Mouse (Mus musculus) liver, embryonic 16.5 days (tissue): Measurements from ENCODE around the gene Igdcc3. TPM values are rescaled to one million over a fixed set of nuclear protein-coding genes. Genes with fewer than 3 reads are reported as not detected.

Experiments
- ATAC-seq: fragments of 200-750 bp; cut with Nextera tagmentation; 2 replicates; pipeline ENCODE4 v1.8.0; 2017; ENCODE audit warnings: low read depth, mild to moderate bottlenecking, moderate number of reproducible peaks, moderate library complexity
- H3K27ac ChIP-seq: fragments of 300-500 bp; sonication (generic); 2 replicates; pipeline ENCODE4 v1.5.1; 2014; ENCODE audit warnings: mild to moderate bottlenecking, low read length
- H3K27me3 ChIP-seq: fragments of 300-500 bp; sonication (generic); 2 replicates; pipeline ENCODE4 v1.6.1; 2014; ENCODE audit warnings: low read depth, low read length, mixed read lengths; ENCODE audit not compliant: control insufficient read depth, insufficient read depth
- H3K36me3 ChIP-seq: fragments of 300-500 bp; sonication (generic); 2 replicates; pipeline ENCODE4 v1.6.1; 2014; ENCODE audit warnings: mild to moderate bottlenecking; ENCODE audit not compliant: control insufficient read depth, insufficient read depth
- H3K4me1 ChIP-seq: fragments of 300-500 bp; sonication (generic); 2 replicates; pipeline ENCODE4 v1.6.1; 2014; ENCODE audit warnings: low read depth, low read length, mixed read lengths; ENCODE audit not compliant: control insufficient read depth
- H3K4me2 ChIP-seq: fragments of 300-500 bp; sonication (generic); 2 replicates; pipeline ENCODE4 v1.6.1; 2014; ENCODE audit warnings: low read depth, low read length, mixed read lengths
- H3K4me3 ChIP-seq: fragments of 300-500 bp; sonication (generic); 2 replicates; pipeline ENCODE4 v1.5.1; 2014; ENCODE audit warnings: low read depth, mild to moderate bottlenecking, low read length
- H3K9ac ChIP-seq: fragments of 300-500 bp; sonication (generic); 2 replicates; pipeline ENCODE4 v1.6.1; 2014; ENCODE audit warnings: low read depth, low read length
- H3K9me3 ChIP-seq: fragments of 300-500 bp; sonication (generic); replicated peaks from 2 replicates; pipeline ENCODE4 v1.6.1; 2016; ENCODE audit warnings: low read length; ENCODE audit not compliant: control insufficient read depth
- WGBS: fragments of 180-500 bp; shearing (Covaris S2); extraction: QIAGEN DNeasy Blood & Tissue Kit; methylation state at CpG from one replicate; pipeline ENCODE4 v1.1.7; 2014; ENCODE audit not compliant: insufficient replicate concordance; 5-methylcytosine and 5-hydroxymethylcytosine counted together
- polyA plus RNA-seq: library from polyadenylated mRNA; unstranded; fragments of >200 nt; fragmentation: Nextera tagmentation; extraction: Ambion mirVana; gene quantifications from 2 replicates; pipeline ENCODE4 v1.2.1, GENCODE M21; 2015

Gene Igdcc3
- polyA plus RNA-seq, 1 experiment from 2014 or later = 0.04 TPM

DNA sequence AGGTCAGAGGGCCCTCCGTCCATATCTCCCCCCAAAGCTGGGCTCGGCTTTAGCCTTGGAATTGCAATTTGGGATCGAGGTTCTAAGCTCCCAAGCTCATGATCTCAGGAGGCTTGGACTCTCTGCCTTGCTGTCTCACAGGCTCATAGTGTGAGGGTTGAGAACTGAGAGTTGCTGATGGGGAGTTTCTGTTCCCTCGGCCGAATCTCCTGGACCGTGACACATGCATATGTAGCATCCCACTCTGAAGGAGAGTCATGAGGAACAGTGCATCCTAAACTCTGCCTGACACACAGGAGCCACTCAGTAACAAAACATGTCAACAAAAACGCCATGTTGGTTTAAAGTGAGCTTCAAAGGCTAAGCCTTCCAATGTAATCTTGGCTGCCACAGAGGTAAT lies 7.5 kb downstream of the Igdcc3 start:
- Histone ChIP-seq H3K27ac (no peak overlapping the region), H3K4me2 (no peak overlapping the region), H3K27me3 (peaks cover 10% of the 10 kb centered on the region), H3K9ac (no peak overlapping the region), H3K9me3 (no peaks in the 10 kb centered on the region), H3K36me3 (no peaks in the 10 kb centered on the region), H3K4me1 (no peaks in the 10 kb centered on the region; the same call in 1 of the 2 replicates), H3K4me3 (no peak overlapping the region)
- 64% methylated on average over 7 of the region's 7 CpGs for WGBS
- no peak for ATAC-seq

DNA sequence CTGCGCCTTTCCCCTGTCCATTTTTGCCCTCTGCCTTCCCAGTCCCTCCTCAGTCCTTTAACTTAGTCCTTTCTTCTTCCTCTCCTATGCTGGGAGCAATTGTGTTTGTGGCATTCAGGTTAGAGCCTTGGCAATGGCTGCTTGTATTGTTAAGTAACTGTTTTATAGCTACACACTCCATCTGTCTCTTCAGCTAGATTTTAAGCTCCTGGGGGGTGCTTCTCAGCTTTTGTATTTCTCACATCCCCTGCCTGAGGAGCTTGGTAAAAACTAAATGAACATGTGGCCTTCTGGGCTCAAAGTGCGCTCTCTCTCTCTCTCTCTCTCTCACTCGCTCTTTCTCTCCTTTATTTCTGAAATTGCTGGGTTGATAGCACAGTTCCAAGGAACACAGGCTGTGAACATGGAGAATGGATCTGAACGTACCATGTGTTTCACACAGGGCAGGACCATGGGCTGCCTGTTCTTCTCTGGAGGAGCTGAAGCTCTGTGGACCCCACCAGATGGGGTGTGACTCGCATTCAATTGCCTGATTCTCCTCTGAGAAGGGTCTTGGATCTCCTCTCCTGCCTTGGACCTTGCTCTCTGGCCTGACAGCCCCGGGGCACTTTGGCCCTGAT lies 11.8 kb downstream of the Igdcc3 start:
- WGBS = 53% methylated on average over 6 of the region's 6 CpGs
- Histone ChIP-seq H3K27me3 (peaks cover 11% of the 10 kb centered on the region), H3K9me3 (no peaks in the 10 kb centered on the region), H3K4me1 (no peaks in the 10 kb centered on the region; the same call in 1 of the 2 replicates), H3K9ac (no peak overlapping the region), H3K4me2 (no peak overlapping the region), H3K4me3 (no peak overlapping the region), H3K27ac (no peak overlapping the region), H3K36me3 (no peaks in the 10 kb centered on the region)
- no peak for ATAC-seq

DNA sequence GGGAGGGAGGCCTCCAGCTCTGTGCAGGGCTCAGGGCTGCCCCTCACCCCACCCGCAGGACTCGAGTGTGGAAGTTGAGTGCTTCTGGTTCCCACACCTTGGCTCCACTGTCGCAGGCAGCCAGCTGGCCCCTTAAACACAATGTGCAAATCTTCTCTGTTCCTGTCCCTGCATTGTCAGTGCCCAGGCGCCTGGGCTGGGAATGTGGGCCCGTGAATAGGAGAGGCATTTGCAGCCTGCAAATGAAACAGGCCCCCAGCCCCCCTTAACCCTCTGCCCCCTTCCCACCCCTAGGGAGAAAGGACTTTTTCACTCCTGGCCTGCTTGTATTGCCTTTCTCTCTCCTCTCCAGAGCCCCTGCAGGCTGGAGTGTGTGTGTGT lies 12.3 kb downstream of the Igdcc3 start:
- Histone ChIP-seq H3K4me1 (no peaks in the 10 kb centered on the region; the same call in 1 of the 2 replicates), H3K4me3 (no peak overlapping the region), H3K27ac (no peak overlapping the region), H3K9me3 (no peaks in the 10 kb centered on the region), H3K4me2 (no peak overlapping the region), H3K36me3 (no peaks in the 10 kb centered on the region), H3K27me3 (peaks cover 16% of the 10 kb centered on the region), H3K9ac (no peak overlapping the region)
- 30% methylated on average over 5 of the region's 5 CpGs for WGBS
- no peak for ATAC-seq

DNA sequence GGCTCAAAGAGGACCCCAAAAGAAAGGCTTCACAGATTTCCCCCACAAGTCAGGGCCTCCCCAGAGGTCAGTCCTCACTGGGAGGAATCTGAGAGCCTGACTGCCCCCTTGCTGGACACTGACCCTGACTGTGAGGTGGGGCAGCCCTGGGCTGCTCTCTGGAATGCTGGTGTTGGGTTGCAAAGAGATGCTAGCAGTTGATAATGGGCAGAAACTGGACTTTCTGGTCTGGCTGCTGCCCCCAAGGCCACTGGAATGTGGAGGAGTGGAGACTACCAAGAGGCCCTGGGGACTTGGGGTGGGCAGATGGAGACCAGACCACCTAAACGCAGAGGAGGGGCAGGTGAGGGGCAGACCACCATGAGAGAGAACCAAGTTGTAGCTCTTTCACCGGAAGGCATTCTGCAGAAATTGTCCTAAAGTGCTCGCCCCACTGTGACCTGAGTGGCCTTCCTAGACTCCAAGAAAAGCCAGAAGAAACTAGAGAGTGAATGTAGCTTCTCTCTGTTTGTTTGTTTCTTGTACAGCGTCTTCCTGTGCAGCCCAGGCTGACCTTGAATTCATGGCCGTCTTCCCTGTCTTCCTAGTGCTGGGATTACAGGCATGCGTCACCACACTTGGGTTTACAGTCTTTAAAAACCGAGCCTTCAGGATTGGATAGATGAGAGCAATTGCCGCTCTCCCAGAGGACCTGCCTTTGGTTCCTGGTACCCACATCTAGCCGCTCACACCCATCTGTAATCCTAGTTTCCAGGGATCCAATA lies 13.9 kb downstream of the Igdcc3 start:
- H3K4me3 ChIP-seq = no peak overlapping the region
- H3K4me1 ChIP-seq = no peaks in the 10 kb centered on the region; the same call in 1 of the 2 replicates
- no peaks in the 10 kb centered on the region for H3K9me3 ChIP-seq
- peaks cover 24% of the 10 kb centered on the region for H3K27me3 ChIP-seq
- WGBS = 59% methylated on average over 9 of the region's 9 CpGs
- no peak for ATAC-seq
- no peak overlapping the region for H3K27ac ChIP-seq
- H3K9ac ChIP-seq = no peak overlapping the region
- no peaks in the 10 kb centered on the region for H3K36me3 ChIP-seq
- H3K4me2 ChIP-seq = no peak overlapping the region

DNA sequence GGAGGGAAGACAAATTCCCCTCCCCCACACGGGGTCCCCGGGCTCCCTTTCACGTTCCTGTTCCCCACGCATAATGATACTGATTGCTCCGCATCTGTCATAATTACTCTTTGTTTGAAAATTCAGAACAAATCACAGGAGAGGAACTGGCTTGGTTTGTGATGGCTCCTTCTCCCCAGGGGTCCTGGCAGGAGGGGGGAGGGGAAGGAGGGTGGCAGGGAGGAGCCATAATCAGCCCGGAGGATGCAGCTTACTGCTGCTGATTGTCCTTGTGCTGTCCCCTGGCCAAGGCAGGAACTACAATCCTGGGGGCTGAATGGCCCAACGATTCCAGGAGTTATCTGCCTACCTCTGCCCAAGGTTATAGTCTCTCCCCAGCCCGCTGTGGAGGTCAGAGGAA lies 15.6 kb downstream of the Igdcc3 start:
- Histone ChIP-seq H3K36me3 (no peaks in the 10 kb centered on the region), H3K4me2 (no peak overlapping the region), H3K9ac (no peak overlapping the region), H3K9me3 (no peaks in the 10 kb centered on the region), H3K27ac (no peak overlapping the region), H3K4me1 (no peaks in the 10 kb centered on the region; the same call in 1 of the 2 replicates), H3K4me3 (no peak overlapping the region), H3K27me3 (peaks cover 41% of the 10 kb centered on the region)
- no peak for ATAC-seq
- WGBS = 8% methylated on average over 8 of the region's 8 CpGs

DNA sequence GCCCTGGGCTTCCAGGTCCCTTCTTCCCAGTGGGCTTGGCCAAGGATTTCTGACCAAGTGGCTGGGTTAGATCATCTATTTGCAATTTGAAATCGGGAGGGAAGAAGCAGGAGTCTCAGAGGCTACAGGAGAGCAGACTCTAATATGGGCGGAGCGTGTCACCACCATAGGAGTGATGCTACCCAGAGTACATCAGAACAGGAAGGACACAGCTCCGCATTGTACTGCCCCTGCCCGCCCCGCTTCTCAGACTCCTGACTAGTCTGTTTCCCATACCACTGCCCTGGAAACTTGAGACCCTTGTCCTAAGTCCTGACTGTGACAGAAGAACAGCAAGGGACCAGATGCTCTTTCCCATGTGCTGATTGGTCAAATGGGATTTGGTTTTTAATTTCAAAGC lies 16.6 kb downstream of the Igdcc3 start:
- H3K27ac ChIP-seq = no peak overlapping the region

DNA sequence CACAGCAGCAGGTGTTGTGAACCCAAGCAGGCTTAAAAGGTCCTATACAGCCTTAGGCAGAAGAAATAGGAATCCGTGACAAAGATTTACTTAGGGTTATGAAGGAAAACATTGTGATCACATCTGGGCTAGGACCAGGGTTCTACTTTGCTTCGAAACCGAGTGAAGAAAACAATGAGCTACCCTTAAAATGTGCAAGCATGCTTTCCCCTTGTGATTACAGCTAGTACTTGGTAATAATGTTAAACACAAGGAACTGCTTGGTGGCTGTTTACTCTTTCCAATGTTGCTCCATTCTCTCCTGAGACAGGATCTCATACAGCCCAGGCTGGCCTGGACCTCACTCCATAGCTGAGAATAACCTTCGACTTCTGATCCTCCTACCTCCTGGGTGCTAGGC lies 20.2 kb downstream of the Igdcc3 start:
- H3K9me3 ChIP-seq = no peaks in the 10 kb centered on the region
- ATAC-seq = no peak
- no peak overlapping the region for H3K4me3 ChIP-seq
- no peak overlapping the region for H3K9ac ChIP-seq
- no peak overlapping the region for H3K4me2 ChIP-seq
- no peaks in the 10 kb centered on the region for H3K36me3 ChIP-seq
- WGBS = 46% methylated on average over 4 of the region's 4 CpGs
- peaks cover 69% of the 10 kb centered on the region for H3K27me3 ChIP-seq
- H3K27ac ChIP-seq = no peak overlapping the region
- no peaks in the 10 kb centered on the region; the same call in 1 of the 2 replicates for H3K4me1 ChIP-seq

More for the DNA sequence above, 16.6 kb downstream of the Igdcc3 start:
- Histone ChIP-seq H3K36me3 (no peaks in the 10 kb centered on the region), H3K4me3 (no peak overlapping the region), H3K4me2 (no peak overlapping the region), H3K27me3 (peaks cover 51% of the 10 kb centered on the region), H3K9me3 (no peaks in the 10 kb centered on the region), H3K4me1 (no peaks in the 10 kb centered on the region; the same call in 1 of the 2 replicates), H3K9ac (no peak overlapping the region)
- WGBS = 28% methylated on average over 6 of the region's 6 CpGs
- no peak for ATAC-seq

DNA sequence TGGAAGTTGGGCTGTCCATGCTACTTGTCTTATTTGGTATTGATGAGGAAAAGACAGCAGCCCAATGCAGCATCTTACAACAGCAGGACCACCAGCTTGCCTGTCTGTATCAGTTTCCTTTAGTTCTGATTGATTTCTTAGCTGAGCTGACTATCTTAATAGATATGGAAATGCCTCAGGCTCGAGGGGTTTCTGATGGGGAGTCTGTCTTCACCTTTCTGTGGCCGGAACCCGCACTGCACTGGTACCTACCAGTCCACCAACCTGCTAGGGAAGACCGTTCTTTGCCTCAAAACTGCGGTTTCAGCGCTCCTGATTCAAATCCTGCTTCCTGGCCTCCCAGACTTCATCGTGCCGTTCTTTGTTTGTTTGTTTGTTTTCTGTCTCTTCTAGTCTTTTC lies 20.9 kb downstream of the Igdcc3 start:
- no peaks in the 10 kb centered on the region for H3K9me3 ChIP-seq
- H3K4me1 ChIP-seq = no peaks in the 10 kb centered on the region; the same call in 1 of the 2 replicates
- 14% methylated on average over 8 of the region's 8 CpGs for WGBS
- H3K27me3 ChIP-seq = peaks cover 64% of the 10 kb centered on the region
- no peaks in the 10 kb centered on the region for H3K36me3 ChIP-seq
- no peak overlapping the region for H3K4me2 ChIP-seq
- H3K4me3 ChIP-seq = no peak overlapping the region
- no peak overlapping the region for H3K9ac ChIP-seq
- H3K27ac ChIP-seq = no peak overlapping the region
- no peak for ATAC-seq
